Mouse (Mus musculus): ENCODE results near the gene Rgs18. TPM values are rescaled to one million over a fixed set of nuclear protein-coding genes. Genes with fewer than 3 reads are reported as not detected.

Rgs18 gene
- polyA plus RNA-seq (2017; shearing (Covaris generic)), result not detected

DNA sequence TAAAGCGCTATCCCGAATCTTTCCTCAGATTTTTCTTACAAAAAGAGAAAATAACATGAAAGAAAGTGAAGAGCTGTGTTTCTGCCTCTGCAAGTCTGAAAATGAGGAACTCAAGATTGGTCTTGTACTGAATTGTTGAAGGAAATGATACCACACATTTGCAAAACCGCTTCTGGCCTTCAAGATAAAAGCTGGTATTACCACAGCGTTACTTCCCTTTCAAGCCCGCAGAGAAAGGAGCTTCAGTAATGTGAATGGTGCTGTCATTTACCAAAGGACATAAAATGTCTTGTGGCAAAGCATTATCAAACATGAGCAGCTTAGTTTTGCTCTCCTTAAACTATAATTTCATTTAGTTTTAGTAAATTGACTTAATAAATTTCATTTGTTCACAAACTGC lies at the start of gene Rgs18:
Rgs18 (minus strand) TSS at position 105 of the 400 bp plus-strand sequence.

Other genes starting within 250 kb of the Rgs18 start
- gene Rgs21, start 207.8 kb downstream of the Rgs18 start, polyA plus RNA-seq (2017; shearing (Covaris generic)), result not detected

Data from activated CD4-positive, CD25-positive, alpha-beta regulatory T cell, adult 9 weeks (primary cell).